Mouse (Mus musculus): ENCODE data around the gene Mvb12a. TPM values are rescaled to one million over a fixed set of nuclear protein-coding genes. Genes with fewer than 3 reads are reported as not detected.

The Mvb12a gene
- total and polyA plus RNA-seq, 2 experiments from 2014 or later = 47.6 to 54.4 TPM

DNA sequence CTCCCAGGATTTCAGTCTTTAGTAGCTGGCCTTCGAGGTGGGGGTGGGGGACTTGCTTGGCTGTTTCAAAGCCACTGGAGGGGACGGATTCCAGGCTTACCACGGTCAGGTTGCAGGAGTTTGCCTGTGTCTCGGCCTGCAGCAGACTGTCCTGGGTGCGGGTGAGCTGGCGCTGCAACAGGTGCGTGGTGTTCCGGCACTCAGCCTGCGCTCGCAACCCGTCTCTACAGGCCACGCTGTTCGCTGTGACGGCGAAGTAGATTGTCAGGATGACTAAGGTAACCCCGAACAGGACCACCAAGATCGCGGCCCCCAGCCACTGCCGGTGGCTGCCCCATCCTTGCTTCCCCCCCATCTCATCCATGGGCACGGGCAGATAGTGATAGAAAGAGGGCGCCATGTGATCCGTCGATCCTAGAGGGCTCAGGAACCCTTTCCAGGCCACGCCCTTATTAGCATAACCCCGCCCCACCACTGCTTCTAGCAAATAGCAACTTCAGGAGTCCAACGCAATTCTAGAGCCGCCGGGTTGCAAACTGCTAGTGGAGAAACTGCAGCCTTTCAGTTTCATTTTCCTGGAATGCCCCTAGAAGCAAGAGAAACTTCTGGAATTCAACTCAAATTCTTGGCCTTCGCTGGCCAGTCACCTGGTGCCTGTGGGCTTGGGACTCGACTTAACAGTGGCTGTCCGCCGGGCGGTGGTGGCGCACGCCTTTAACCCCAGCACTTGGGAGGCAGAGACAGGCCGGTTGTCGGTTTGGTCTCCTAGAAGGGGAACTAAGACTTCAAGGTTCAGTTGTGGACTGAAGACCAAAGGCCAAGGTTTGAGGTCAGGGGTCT is 5.5 kb upstream of the Mvb12a start, which contains the start of gene Bst2:
TSS of gene Bst2 (minus strand) at position 429 of the 840 bp plus-strand sequence.
- H3K4me3 ChIP-seq (ENCODE audit: low read depth, low read length) = peak within 1 kb of the TSS; percentile 58
- no peaks in the 10 kb centered on the region for H3K9me3 ChIP-seq (replicated peaks; ENCODE audit: control insufficient read depth, low read length)
- peak; percentile 93 for DNase-seq (ENCODE audit: low spot score)
- H3K27me3 ChIP-seq (ENCODE audit: control insufficient read depth, insufficient read depth, low read length) = no peaks in the 10 kb centered on the region
- 3% methylated on average over 37 of the region's 37 CpGs for WGBS
- H3K36me3 ChIP-seq (replicated peaks; ENCODE audit: control insufficient read depth, insufficient read depth, low read length) = no peaks in the 10 kb centered on the region; the same call in 1 of the 2 replicates
- peaks cover 10% of the 10 kb centered on the region; the same call in 1 of the 2 replicates for H3K4me1 ChIP-seq (ENCODE audit: control insufficient read depth, insufficient read depth)
- peak within 1 kb of the TSS; percentile 56 for H3K9ac ChIP-seq (replicated peaks; ENCODE audit: low read depth, low read length)
- ATAC-seq (ENCODE audit: insufficient read depth, low read depth) = peak; percentile 90
- peak within 1 kb of the TSS; percentile 69 for H3K4me2 ChIP-seq (ENCODE audit: low read depth, low read length)
- TF ChIP-seq CTCF (IDR thresholded peaks at IDR 0.05; ENCODE audit: low read depth) = no peak
- no peak; the same call in 1 of the 2 replicates for TF ChIP-seq EP300 (IDR thresholded peaks at IDR 0.05; ENCODE audit: low read depth)
- peak within 1 kb of the TSS; percentile 77 for H3K27ac ChIP-seq (ENCODE audit: low read depth)

DNA sequence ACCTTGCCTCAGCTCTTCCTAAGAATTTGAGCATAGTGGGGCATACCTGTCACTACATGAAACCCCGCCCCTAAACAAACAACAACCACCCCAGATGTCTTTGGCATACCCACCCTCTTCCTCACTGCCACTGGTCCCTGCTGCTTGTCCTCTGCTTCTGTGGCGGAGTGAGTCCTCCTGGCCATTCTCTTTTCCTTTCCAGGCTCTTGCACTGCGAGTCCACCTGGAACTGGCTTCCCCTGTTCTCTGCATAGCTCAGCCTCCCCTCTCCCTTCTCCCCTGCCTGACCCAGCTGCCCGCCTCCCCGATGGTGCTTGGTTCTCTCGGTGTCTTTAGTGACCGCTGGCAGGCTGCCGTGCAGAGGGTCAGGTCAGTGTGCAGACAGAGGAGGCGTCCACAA is 1.0 kb downstream of the Mvb12a start:
- no peak for ATAC-seq (ENCODE audit: insufficient read depth, low read depth)
- TF ChIP-seq EP300 (IDR thresholded peaks at IDR 0.05; ENCODE audit: low read depth) (no peak), CTCF (IDR thresholded peaks at IDR 0.05; ENCODE audit: low read depth) (no peak)
- H3K4me1 ChIP-seq (ENCODE audit: control insufficient read depth, insufficient read depth) = peaks cover 6% of the 10 kb centered on the region; the same call in 1 of the 2 replicates

DNA sequence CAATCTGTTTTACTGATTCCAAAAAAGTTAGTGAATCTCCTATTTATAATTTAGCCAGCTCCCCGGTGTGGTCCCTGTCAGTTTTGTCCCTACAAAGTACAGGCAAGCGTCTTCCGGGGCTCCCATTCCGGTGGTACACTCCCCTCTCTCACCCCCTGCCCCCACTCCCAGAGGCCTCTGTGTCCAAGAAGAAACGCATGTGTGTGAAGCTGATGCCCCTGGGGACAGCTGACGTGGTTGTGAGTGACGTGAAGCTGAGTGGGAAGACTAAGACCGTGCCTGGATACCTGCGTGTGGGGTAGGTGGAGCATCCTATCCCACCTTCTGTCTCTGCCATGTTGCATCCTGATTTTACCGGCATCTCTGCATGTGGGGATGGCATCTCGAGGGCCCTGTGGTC is 2.3 kb downstream of the Mvb12a start:
- TF ChIP-seq CTCF (IDR thresholded peaks at IDR 0.05; ENCODE audit: low read depth) (no peak), EP300 (IDR thresholded peaks at IDR 0.05; ENCODE audit: low read depth) (no peak)
- Histone ChIP-seq H3K36me3 (replicated peaks; ENCODE audit: control insufficient read depth, insufficient read depth, low read length) (peaks cover 35% of the 10 kb centered on the region), H3K27me3 (ENCODE audit: control insufficient read depth, insufficient read depth, low read length) (no peaks in the 10 kb centered on the region), H3K4me1 (ENCODE audit: control insufficient read depth, insufficient read depth) (peaks cover 6% of the 10 kb centered on the region; the same call in 1 of the 2 replicates), H3K27ac (ENCODE audit: low read depth) (no peak overlapping the region), H3K9me3 (replicated peaks; ENCODE audit: control insufficient read depth, low read length) (no peaks in the 10 kb centered on the region), H3K4me2 (ENCODE audit: low read depth, low read length) (no peak overlapping the region), H3K4me3 (ENCODE audit: low read depth, low read length) (no peak overlapping the region), H3K9ac (replicated peaks; ENCODE audit: low read depth, low read length) (no peak overlapping the region)
- WGBS = 89% methylated on average over 11 of the region's 11 CpGs
- ATAC-seq (ENCODE audit: insufficient read depth, low read depth) = no peak
- no peak for DNase-seq (ENCODE audit: low spot score)

More for the DNA sequence above, 1.0 kb downstream of the Mvb12a start:
- no peak overlapping the region for H3K27ac ChIP-seq (ENCODE audit: low read depth)
- H3K36me3 ChIP-seq (replicated peaks; ENCODE audit: control insufficient read depth, insufficient read depth, low read length) = peaks cover 34% of the 10 kb centered on the region
- peak overlapping the region; percentile 79 for H3K4me2 ChIP-seq (ENCODE audit: low read depth, low read length)
- WGBS = 83% methylated on average over 9 of the region's 9 CpGs
- peak overlapping the region; percentile 69; the same call in 1 of the 2 replicates for H3K4me3 ChIP-seq (ENCODE audit: low read depth, low read length)
- no peaks in the 10 kb centered on the region for H3K9me3 ChIP-seq (replicated peaks; ENCODE audit: control insufficient read depth, low read length)
- no peak overlapping the region; the same call in 1 of the 2 replicates for H3K9ac ChIP-seq (replicated peaks; ENCODE audit: low read depth, low read length)
- no peaks in the 10 kb centered on the region for H3K27me3 ChIP-seq (ENCODE audit: control insufficient read depth, insufficient read depth, low read length)
- no peak for DNase-seq (ENCODE audit: low spot score)

DNA sequence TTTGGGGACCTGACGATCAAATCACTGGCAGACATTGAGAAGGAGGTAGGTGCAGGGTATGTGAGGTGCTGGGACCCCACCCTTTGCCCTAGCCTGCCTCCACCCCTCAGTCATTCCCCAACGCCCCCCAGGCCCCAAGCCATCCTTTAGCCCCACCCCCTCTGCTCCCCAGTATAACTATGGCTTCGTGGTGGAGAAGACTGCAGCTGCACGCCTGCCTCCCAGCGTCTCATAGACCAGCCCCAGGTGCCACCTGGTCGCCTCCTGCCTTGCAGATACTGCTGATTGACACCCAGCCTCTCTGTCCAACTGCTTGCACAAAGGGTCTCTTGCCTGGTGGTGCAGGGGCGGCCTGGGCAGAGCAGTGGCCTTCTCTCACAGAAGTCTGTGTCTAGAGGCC is 4.9 kb downstream of the Mvb12a start:
- no peaks in the 10 kb centered on the region for H3K9me3 ChIP-seq (replicated peaks; ENCODE audit: control insufficient read depth, low read length)
- H3K27me3 ChIP-seq (ENCODE audit: control insufficient read depth, insufficient read depth, low read length) = no peaks in the 10 kb centered on the region
- 84% methylated on average over 7 of the region's 7 CpGs for WGBS
- H3K27ac ChIP-seq (ENCODE audit: low read depth) = no peak overlapping the region
- H3K4me3 ChIP-seq (ENCODE audit: low read depth, low read length) = no peak overlapping the region
- no peak for DNase-seq (ENCODE audit: low spot score)
- H3K9ac ChIP-seq (replicated peaks; ENCODE audit: low read depth, low read length) = no peak overlapping the region
- H3K36me3 ChIP-seq (replicated peaks; ENCODE audit: control insufficient read depth, insufficient read depth, low read length) = peaks cover 35% of the 10 kb centered on the region
- TF ChIP-seq CTCF (IDR thresholded peaks at IDR 0.05; ENCODE audit: low read depth) (no peak), EP300 (IDR thresholded peaks at IDR 0.05; ENCODE audit: low read depth) (no peak)
- no peak for ATAC-seq (ENCODE audit: insufficient read depth, low read depth)
- H3K4me1 ChIP-seq (ENCODE audit: control insufficient read depth, insufficient read depth) = peaks cover 6% of the 10 kb centered on the region; the same call in 1 of the 2 replicates
- no peak overlapping the region for H3K4me2 ChIP-seq (ENCODE audit: low read depth, low read length)

DNA sequence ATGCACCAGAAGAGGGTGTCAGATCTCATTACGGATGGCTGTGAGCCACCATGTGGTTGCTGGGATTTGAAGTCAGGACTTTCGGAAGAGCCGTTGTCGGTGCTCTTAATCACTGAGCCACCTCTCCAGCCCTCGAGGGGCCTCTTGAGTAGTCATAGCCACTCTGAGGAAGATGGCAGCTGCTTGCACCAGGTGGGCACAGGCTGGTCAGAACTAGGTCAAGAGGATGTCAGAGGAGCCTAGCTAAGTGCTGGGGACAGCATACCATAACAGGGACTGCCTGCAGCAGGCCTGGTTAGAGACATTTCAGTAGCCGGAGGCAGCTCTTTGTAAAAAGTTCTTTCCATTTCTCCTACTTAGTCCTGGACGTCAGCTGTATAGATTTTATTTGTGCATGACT is 8.0 kb downstream of the Mvb12a start:
- Histone ChIP-seq H3K4me2 (ENCODE audit: low read depth, low read length) (no peak overlapping the region), H3K36me3 (replicated peaks; ENCODE audit: control insufficient read depth, insufficient read depth, low read length) (peaks cover 28% of the 10 kb centered on the region), H3K4me1 (ENCODE audit: control insufficient read depth, insufficient read depth) (no peaks in the 10 kb centered on the region), H3K27ac (ENCODE audit: low read depth) (no peak overlapping the region), H3K9me3 (replicated peaks; ENCODE audit: control insufficient read depth, low read length) (no peaks in the 10 kb centered on the region), H3K27me3 (ENCODE audit: control insufficient read depth, insufficient read depth, low read length) (no peaks in the 10 kb centered on the region), H3K9ac (replicated peaks; ENCODE audit: low read depth, low read length) (no peak overlapping the region), H3K4me3 (ENCODE audit: low read depth, low read length) (no peak overlapping the region)
- TF ChIP-seq EP300 (IDR thresholded peaks at IDR 0.05; ENCODE audit: low read depth) = no peak
- TF ChIP-seq CTCF (IDR thresholded peaks at IDR 0.05; ENCODE audit: low read depth) = no peak
- 57% methylated on average over 7 of the region's 7 CpGs for WGBS
- no peak for ATAC-seq (ENCODE audit: insufficient read depth, low read depth)
- DNase-seq (ENCODE audit: low spot score) = no peak

Data from heart, postnatal 0 days (tissue).